Mouse (Mus musculus) heart, postnatal 0 days (tissue): Measurements from ENCODE around the gene Tubb2b. TPM values are rescaled to one million over a fixed set of nuclear protein-coding genes. Genes with fewer than 3 reads are reported as not detected.

ENCODE experiments used
- ATAC-seq: fragments of 200-750 bp; cut with Nextera tagmentation; 2 replicates; pipeline ENCODE4 v1.8.0; 2017; ENCODE audit warnings: low read depth, moderate number of reproducible peaks, moderate library complexity; ENCODE audit not compliant: insufficient read depth
- DNase-seq: peaks from one replicate; pipeline ENCODE4 v3.0.0-alpha.2; 2016; ENCODE audit warnings: low spot score
- H3K27ac ChIP-seq: fragments of 300-500 bp; sonication (generic); 2 replicates; pipeline ENCODE4 v1.5.1; 2014; ENCODE audit warnings: low read depth, mild to moderate bottlenecking
- H3K27me3 ChIP-seq: fragments of 300-500 bp; sonication (generic); 2 replicates; pipeline ENCODE4 v1.6.1; 2014; ENCODE audit warnings: low read length, mixed read lengths; ENCODE audit not compliant: control insufficient read depth, insufficient read depth
- H3K36me3 ChIP-seq: fragments of 300-500 bp; sonication (generic); replicated peaks from 2 replicates; pipeline ENCODE4 v1.6.1; 2014; ENCODE audit warnings: low read length, mixed read lengths; ENCODE audit not compliant: control insufficient read depth, insufficient read depth
- H3K4me1 ChIP-seq: fragments of 300-500 bp; sonication (generic); 2 replicates; pipeline ENCODE4 v1.6.1; 2014; ENCODE audit warnings: antibody characterized with exemption; ENCODE audit not compliant: control insufficient read depth, insufficient read depth
- H3K4me2 ChIP-seq: fragments of 300-500 bp; sonication (generic); 2 replicates; pipeline ENCODE4 v1.6.1; 2014; ENCODE audit warnings: low read depth, mild to moderate bottlenecking, low read length, moderate library complexity
- H3K4me3 ChIP-seq: fragments of 300-500 bp; sonication (generic); 2 replicates; pipeline ENCODE4 v1.5.1; 2014; ENCODE audit warnings: low read depth, low read length
- H3K9ac ChIP-seq: fragments of 300-500 bp; sonication (generic); replicated peaks from 2 replicates; pipeline ENCODE4 v1.6.1; 2014; ENCODE audit warnings: low read depth, low read length, mixed read lengths
- H3K9me3 ChIP-seq: fragments of 300-500 bp; sonication (generic); replicated peaks from 2 replicates; pipeline ENCODE4 v1.6.1; 2016; ENCODE audit warnings: low read length; ENCODE audit not compliant: control insufficient read depth
- CTCF ChIP-seq: IDR thresholded peaks from 2 replicates; pipeline ENCODE4 v1.5.1; 2016; ENCODE audit warnings: antibody characterized with exemption, control low read depth, low read depth
- EP300 ChIP-seq: IDR thresholded peaks from 2 replicates; pipeline ENCODE4 v1.6.1; 2016; ENCODE audit warnings: antibody characterized with exemption, low read depth
- WGBS: fragments of 180-500 bp; shearing (Covaris S2); extraction: QIAGEN DNeasy Blood & Tissue Kit; methylation state at CpG from one replicate; pipeline ENCODE4 v1.1.7; 2014; 5-methylcytosine and 5-hydroxymethylcytosine counted together
- polyA plus RNA-seq: library from polyadenylated mRNA; unstranded; fragments of >200 nt; fragmentation: Nextera tagmentation; extraction: Ambion mirVana; gene quantifications from 2 replicates; pipeline ENCODE4 v1.2.1, GENCODE M21; 2015
- total RNA-seq: library from RNA; depleted of rRNA; stranded (reverse); fragments of >200 nt; gene quantifications from 2 replicates; pipeline ENCODE4 v1.2.3, GENCODE M21; 2014; ENCODE audit warnings: low replicate concordance

The Tubb2b gene
- total and polyA plus RNA-seq, 2 experiments from 2014 or later, result 19.7 to 157 TPM

- Histone ChIP-seq H3K9ac (peak overlapping the region; percentile 65), H3K4me1 (peaks cover 22% of the 10 kb centered on the region; the same call in 1 of the 2 replicates), H3K4me2 (peak overlapping the region; percentile 77), H3K9me3 (no peaks in the 10 kb centered on the region), H3K27ac (peak overlapping the region; percentile 85), H3K4me3 (peak overlapping the region; percentile 69), H3K36me3 (peaks cover 4% of the 10 kb centered on the region), H3K27me3 (no peaks in the 10 kb centered on the region)
- TF ChIP-seq CTCF (no peak), EP300 (no peak)
- DNase-seq, result peak; percentile 68
- WGBS, result under 1% methylated on average over 31 of the region's 31 CpGs
- ATAC-seq, result peak; percentile 17
Measured at GRCm38 (mm10) chr13:34129485-34130225, 611 bp downstream of the Tubb2b start.

DNA sequence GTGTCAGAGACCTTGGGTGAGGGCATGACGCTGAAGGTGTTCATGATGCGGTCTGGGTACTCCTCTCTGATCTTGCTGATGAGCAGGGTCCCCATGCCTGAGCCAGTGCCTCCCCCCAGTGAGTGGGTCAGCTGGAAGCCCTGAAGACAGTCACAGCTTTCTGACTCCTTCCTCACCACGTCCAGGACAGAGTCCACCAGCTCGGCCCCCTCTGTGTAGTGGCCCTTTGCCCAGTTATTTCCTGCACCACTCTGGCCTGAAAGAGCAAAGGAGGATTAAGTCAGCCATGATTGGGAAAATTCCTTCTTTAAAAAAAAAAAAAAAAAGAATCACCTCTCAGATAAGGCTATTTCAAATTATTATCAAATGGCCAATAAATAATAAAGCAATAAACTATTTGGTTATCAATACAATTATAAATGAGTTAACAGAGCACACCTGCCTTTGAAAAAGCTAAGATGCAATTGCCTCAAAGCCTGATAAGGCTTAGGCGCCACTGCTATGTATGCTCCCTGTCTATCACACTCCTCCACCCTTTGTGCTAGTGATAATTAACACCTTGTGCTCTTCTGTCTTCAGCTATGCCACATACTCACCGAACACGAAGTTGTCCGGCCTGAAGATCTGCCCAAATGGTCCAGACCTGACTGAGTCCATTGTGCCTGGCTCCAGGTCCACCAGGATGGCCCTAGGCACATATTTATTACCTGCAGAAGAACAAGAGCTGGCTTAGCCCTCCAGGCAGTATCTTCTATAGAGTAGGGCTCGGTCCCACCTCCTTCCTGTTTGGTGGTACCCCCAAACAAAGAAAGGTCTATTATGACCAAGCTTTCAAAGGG, 1.8 kb downstream of the Tubb2b start:
- no peak for ATAC-seq
- Histone ChIP-seq H3K4me1 (peaks cover 22% of the 10 kb centered on the region; the same call in 1 of the 2 replicates), H3K27me3 (no peaks in the 10 kb centered on the region), H3K4me3 (peak overlapping the region; percentile 2; the same call in 1 of the 2 replicates), H3K9ac (no peak overlapping the region), H3K27ac (no peak overlapping the region), H3K36me3 (peaks cover 4% of the 10 kb centered on the region), H3K4me2 (peak overlapping the region; percentile 77), H3K9me3 (no peaks in the 10 kb centered on the region)
- 65% methylated on average over 9 of the region's 9 CpGs for whole genome bisulfite sequencing
- TF ChIP-seq CTCF, result no peak
- TF ChIP-seq EP300, result no peak
- no peak for DNase-seq

DNA sequence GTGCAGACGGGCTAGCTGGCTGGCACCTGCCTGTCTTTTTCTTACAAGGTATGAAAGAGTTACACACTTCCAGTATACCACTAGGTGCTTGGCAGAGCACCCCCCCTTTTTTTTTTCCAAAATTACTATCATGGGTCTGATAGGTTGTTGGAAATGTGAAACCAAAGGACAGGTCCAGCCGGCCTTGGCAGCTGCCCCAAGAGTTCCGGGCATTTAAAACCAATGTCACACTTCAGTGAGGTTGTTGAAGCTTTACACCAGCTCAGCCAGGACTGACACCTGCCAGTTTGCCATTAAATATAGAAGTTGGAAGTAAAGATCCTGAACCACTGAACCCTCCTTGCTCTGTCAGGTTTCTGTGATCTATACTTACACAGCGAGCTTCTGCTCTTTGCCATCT, 4.6 kb downstream of the Tubb2b start:
- no peak overlapping the region for H3K4me3 ChIP-seq
- WGBS, result 37% methylated on average over 4 of the region's 4 CpGs
- H3K4me1 ChIP-seq, result 0 out of 2 replicates have a peak, but pooled peaks cover 5% of the 10 kb centered on the region
- H3K9ac ChIP-seq, result no peak overlapping the region
- no peak overlapping the region for H3K27ac ChIP-seq
- no peak for TF ChIP-seq EP300
- TF ChIP-seq CTCF, result no peak
- H3K36me3 ChIP-seq, result peaks cover 4% of the 10 kb centered on the region
- DNase-seq (no peak), ATAC-seq (no peak)
- no peaks in the 10 kb centered on the region for H3K9me3 ChIP-seq
- peak overlapping the region; percentile 28; the same call in 1 of the 2 replicates for H3K4me2 ChIP-seq
- no peaks in the 10 kb centered on the region for H3K27me3 ChIP-seq

DNA sequence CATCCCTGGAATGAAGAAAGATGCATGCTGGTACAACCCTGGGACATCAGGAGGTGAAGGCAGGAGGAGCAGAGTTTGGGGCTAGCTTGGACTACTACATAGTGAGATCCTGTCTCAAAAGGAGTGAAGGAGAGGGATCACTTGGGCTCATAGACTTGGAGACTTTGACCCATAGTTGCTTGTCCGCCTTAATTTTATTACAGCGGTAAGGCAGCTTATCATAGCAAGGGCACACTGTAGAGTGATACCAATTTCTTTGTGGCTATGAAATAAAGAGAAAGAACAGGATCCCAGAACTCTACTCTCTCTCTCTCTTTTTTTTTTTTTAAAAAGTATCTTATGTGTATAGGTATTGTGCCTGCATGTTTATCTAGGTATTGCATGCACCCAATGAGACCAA, 9.7 kb downstream of the Tubb2b start:
- TF ChIP-seq CTCF (no peak), EP300 (no peak)
- Histone ChIP-seq H3K4me2 (no peak overlapping the region), H3K36me3 (no peaks in the 10 kb centered on the region; the same call in 1 of the 2 replicates), H3K4me1 (peaks cover 5% of the 10 kb centered on the region; the same call in 1 of the 2 replicates), H3K27ac (no peak overlapping the region), H3K27me3 (no peaks in the 10 kb centered on the region), H3K9me3 (no peaks in the 10 kb centered on the region), H3K9ac (no peak overlapping the region), H3K4me3 (no peak overlapping the region)
- DNase-seq, result no peak
- ATAC-seq, result no peak
- WGBS, result 92% methylated on average over 2 of the region's 2 CpGs

GRCm38 (mm10) chr13:34119406-34119805, 10.9 kb downstream of the Tubb2b start:
- Histone ChIP-seq H3K27ac (no peak overlapping the region; the same call in 1 of the 2 replicates), H3K9ac (no peak overlapping the region), H3K27me3 (no peaks in the 10 kb centered on the region), H3K4me2 (no peak overlapping the region), H3K4me3 (no peak overlapping the region), H3K36me3 (no peaks in the 10 kb centered on the region), H3K9me3 (no peaks in the 10 kb centered on the region), H3K4me1 (peaks cover 5% of the 10 kb centered on the region; the same call in 1 of the 2 replicates)
- no peak for TF ChIP-seq CTCF
- no peak for TF ChIP-seq EP300
- 69% methylated on average over 4 of the region's 4 CpGs for WGBS
- ATAC-seq, result no peak
- DNase-seq, result no peak
